ENCODE assay signal across 8 mouse cellular contexts in genomic region chr11:120236438-120237165, GRCm38 (mm10). TPM values are rescaled to one million over a fixed set of nuclear protein-coding genes. Genes with fewer than 3 reads are reported as not detected.
DNase-seq lines count a peak whose midpoint lies in the region; ATAC-seq and TF ChIP-seq lines count a peak whose summit lies in the region.

No protein-coding gene starts in this region.

- peak; percentile 63 for DNase-seq in ovary, postnatal 36 days (ENCODE audit: low spot score)
- no peak for DNase-seq in ovary, postnatal 10 days (ENCODE audit: low spot score)
- peak; percentile 79 to 86 for DNase-seq in cerebellum, adult 2 months
- DNase-seq in gastrocnemius, postnatal 10 days: peak; percentile 67
- no peak for DNase-seq in ovary, adult 18-20 months (ENCODE audit: low spot score)

- H3K4me1 ChIP-seq in cerebellum, adult 2 months (ENCODE audit: control insufficient read depth, insufficient read depth, low read length): peaks cover 13% of the 10 kb centered on the region
- peaks cover 14% of the 10 kb centered on the region for H3K4me1 ChIP-seq in intestine, postnatal 0 days (replicated peaks; ENCODE audit: control insufficient read depth, insufficient read depth, low read length)
- peaks cover 24% of the 10 kb centered on the region for H3K4me1 ChIP-seq in liver, embryonic 16.5 days (ENCODE audit: control insufficient read depth, low read depth, low read length)
- H3K4me1 ChIP-seq in olfactory bulb, adult 2 months (ENCODE audit: control insufficient read depth, insufficient read depth, low read length): peaks cover 26% of the 10 kb centered on the region

- no peaks in the 10 kb centered on the region for H3K9me3 ChIP-seq in intestine, postnatal 0 days (ENCODE audit: control insufficient read depth)
- H3K9me3 ChIP-seq in liver, embryonic 16.5 days (replicated peaks; ENCODE audit: control insufficient read depth, low read length): no peaks in the 10 kb centered on the region

- under 1% methylated on average over 94 of the region's 96 CpGs for WGBS in cerebellum, adult 2 months
- under 1% methylated on average over 66 of the region's 96 CpGs for WGBS in intestine, postnatal 0 days
- under 1% methylated on average over 74 of the region's 96 CpGs for WGBS in liver, embryonic 16.5 days (ENCODE audit: insufficient replicate concordance)
- under 1% methylated on average over 96 of the region's 96 CpGs for WGBS in olfactory bulb, adult 2 months

- TF ChIP-seq CTCF in cerebellum, adult 2 months (IDR thresholded peaks at IDR 0.05; ENCODE audit: borderline replicate concordance, insufficient read depth, low read depth, low read length): no peak
- TF ChIP-seq CTCF in intestine, postnatal 0 days (IDR thresholded peaks at IDR 0.05; ENCODE audit: low read depth): no peak
- no peak for TF ChIP-seq CTCF in olfactory bulb, adult 2 months (IDR thresholded peaks at IDR 0.05; ENCODE audit: insufficient read depth, low read depth, low read length)

- H3K4me3 ChIP-seq in cerebellum, adult 2 months (replicated peaks; ENCODE audit: insufficient read depth, low read depth, low read length): peak overlapping the region; percentile 62
- peak overlapping the region; percentile 82 for H3K4me3 ChIP-seq in intestine, postnatal 0 days (ENCODE audit: low read depth, low read length)
- peak overlapping the region; percentile 64 for H3K4me3 ChIP-seq in liver, embryonic 16.5 days (ENCODE audit: low read depth, low read length)
- H3K4me3 ChIP-seq in olfactory bulb, adult 2 months (ENCODE audit: insufficient read depth, low read depth, low read length): peak overlapping the region; percentile 96

- peak overlapping the region; percentile 72 for H3K27ac ChIP-seq in cerebellum, adult 2 months (ENCODE audit: insufficient read depth, low read length)
- peak overlapping the region; percentile 78 for H3K27ac ChIP-seq in intestine, postnatal 0 days (ENCODE audit: low read depth, low read length)
- H3K27ac ChIP-seq in liver, embryonic 16.5 days (ENCODE audit: low read length): peak overlapping the region; percentile 34
- H3K27ac ChIP-seq in olfactory bulb, adult 2 months (ENCODE audit: insufficient read depth, low read depth, low read length): peak overlapping the region; percentile 99

- no peak for ATAC-seq in intestine, postnatal 0 days
- ATAC-seq in liver, embryonic 16.5 days (ENCODE audit: low read depth): no peak

- H3K4me2 ChIP-seq in intestine, postnatal 0 days (replicated peaks; ENCODE audit: low read depth): peak overlapping the region; percentile 97
- peak overlapping the region; percentile 71 for H3K4me2 ChIP-seq in liver, embryonic 16.5 days (ENCODE audit: low read depth, low read length)

- peak overlapping the region; percentile 92 for H3K9ac ChIP-seq in intestine, postnatal 0 days (ENCODE audit: low read depth, low read length)
- peak overlapping the region; percentile 61 for H3K9ac ChIP-seq in liver, embryonic 16.5 days (ENCODE audit: low read depth, low read length)

- no peaks in the 10 kb centered on the region for H3K36me3 ChIP-seq in intestine, postnatal 0 days (ENCODE audit: control insufficient read depth, insufficient read depth)
- no peaks in the 10 kb centered on the region for H3K36me3 ChIP-seq in liver, embryonic 16.5 days (ENCODE audit: control insufficient read depth, insufficient read depth)

- H3K27me3 ChIP-seq in cerebellum, adult 2 months (ENCODE audit: control insufficient read depth, insufficient read depth, low read length): no peaks in the 10 kb centered on the region
- no peaks in the 10 kb centered on the region for H3K27me3 ChIP-seq in intestine, postnatal 0 days (replicated peaks; ENCODE audit: control insufficient read depth, insufficient read depth, low read length)
- H3K27me3 ChIP-seq in liver, embryonic 16.5 days (ENCODE audit: control insufficient read depth, insufficient read depth, low read depth, low read length): peaks cover 84% of the 10 kb centered on the region

- 0 out of 2 replicates have a peak, but pooled peaks have one; percentile 34 for TF ChIP-seq POLR2A in cerebellum, adult 2 months (IDR thresholded peaks at IDR 0.05; ENCODE audit: borderline replicate concordance, insufficient read depth, low read length)
- no peak for TF ChIP-seq POLR2A in olfactory bulb, adult 2 months (IDR thresholded peaks at IDR 0.05; ENCODE audit: insufficient read depth, low read depth, low read length)

RNA-seq across cellular contexts. Expression of gene Bahcc1, which starts 3.9 kb away (rescaled TPM):
- polyA plus RNA-seq in cerebellum, adult 2 months (2012; rRNA removed): 17.0 and 17.6 TPM in 2 replicates
- 10 to 100 TPM in 1 of 2 experiments, 1 to 10 TPM in 1; 6.4 to 10.5 TPM for total RNA-seq in gastrocnemius, postnatal 10 days (2021)
- polyA plus RNA-seq in intestine, postnatal 0 days (2015; fragmentation: Nextera tagmentation; extraction: Ambion mirVana): 3.1 and 4.2 TPM in 2 replicates
- 0.84 TPM in 2 replicates for polyA plus RNA-seq in liver, embryonic 16.5 days (2015; fragmentation: Nextera tagmentation; extraction: Ambion mirVana)
- polyA plus RNA-seq in olfactory bulb, adult 2 months (2012; ENCODE audit: insufficient read depth, insufficient read length, low replicate concordance, missing spikeins): not detected in 2 replicates

Comparison
In these comparisons a context has a peak if more than half of its experiments do, and no peak if none do; other contexts are left out.
1. DNase-seq: peak in ovary, postnatal 36 days (single experiment), cerebellum, adult 2 months (2 of 2) and gastrocnemius, postnatal 10 days (single experiment); none in ovary, postnatal 10 days (single experiment) and ovary, adult 18-20 months (single experiment).
2. H3K27ac ChIP-seq: peak in every context shown above with its lines; median percentile 99 in olfactory bulb, adult 2 months; 78 in intestine, postnatal 0 days; 72 in cerebellum, adult 2 months; 34 in liver, embryonic 16.5 days.
3. Peak in every context shown above with its lines, with median percentiles within 50 percentile points of each other: H3K4me3 ChIP-seq.